Mouse (Mus musculus) liver, postnatal 0 days (tissue): ENCODE data around the gene Sos2.

Source experiments
- CTCF ChIP-seq: sonication (generic); IDR thresholded peaks from 2 replicates; pipeline ENCODE4 v1.5.1; 2016; ENCODE audit warnings: antibody characterized with exemption, low read depth
- EP300 ChIP-seq: IDR thresholded peaks from 2 replicates; pipeline ENCODE4 v1.6.1; 2016; ENCODE audit warnings: antibody characterized with exemption, low read depth, mild to moderate bottlenecking

- TF ChIP-seq CTCF (no peak), EP300 (no peak)
Measured at GRCm38 (mm10) chr12:69689094-69689493, 7.4 kb upstream of the Sos2 start.
